Mouse (Mus musculus): ENCODE measurements around the gene Msmb. TPM values are rescaled to one million over a fixed set of nuclear protein-coding genes. Genes with fewer than 3 reads are reported as not detected.
"Not testable (repeated sequence)": the region's sequence is repeated elsewhere in the genome, so short reads cannot be mapped to it uniquely, and the experiment has no call there.

Gene Msmb
- not detected for total RNA-seq (2021)
- long read RNA-seq, experiment 1 = 0 reads
- long read RNA-seq, experiment 2 = 0 reads

GRCm38 (mm10) chr14:32141723-32142122 lies at the start of gene Msmb:
Msmb (plus strand) TSS chr14:32142023.
- DNase-seq (ENCODE audit: low spot score in 2 of 2) = no peak
- intact Hi-C loops (cut with DNase I) = no loop called here

GRCm38 (mm10) chr14:32093018-32093417 lies 48.8 kb upstream of the Msmb start:
- intact Hi-C loops (cut with DNase I) = no loop called here
- no peak for DNase-seq (ENCODE audit: low spot score in 2 of 2)

GRCm38 (mm10) chr14:32093500-32094117 lies 48.2 kb upstream of the Msmb start:
- intact Hi-C loops (cut with DNase I) = no loop called here
- DNase-seq (ENCODE audit: low spot score in 2 of 2) = no peak

GRCm38 (mm10) chr14:32095646-32096045 lies 46.2 kb upstream of the Msmb start:
- DNase-seq (ENCODE audit: low spot score in 2 of 2) = no peak
- intact Hi-C loops (cut with DNase I) = no loop called here

- DNase-seq (ENCODE audit: low spot score in 2 of 2) = no peak
- intact Hi-C loops (cut with DNase I) = no loop called here
Observed at GRCm38 (mm10) chr14:32096740-32097139, 45.1 kb upstream of the Msmb start.

GRCm38 (mm10) chr14:32097691-32098090 lies 44.1 kb upstream of the Msmb start:
- intact Hi-C loops (cut with DNase I) = no loop called here
- DNase-seq (ENCODE audit: low spot score in 2 of 2) = no peak

- intact Hi-C loops (cut with DNase I) = no loop called here
Observed at GRCm38 (mm10) chr14:32098951-32099350, 42.9 kb upstream of the Msmb start.

GRCm38 (mm10) chr14:32103556-32103955 lies 38.3 kb upstream of the Msmb start:
- DNase-seq (ENCODE audit: low spot score in 2 of 2) = no peak
- intact Hi-C loops (cut with DNase I) = no loop called here

More at GRCm38 (mm10) chr14:32098951-32099350, 42.9 kb upstream of the Msmb start:
- DNase-seq (ENCODE audit: low spot score in 2 of 2) = no peak

- no peak for DNase-seq (ENCODE audit: low spot score in 2 of 2)
- intact Hi-C loops (cut with DNase I) = no loop called here
Observed at GRCm38 (mm10) chr14:32105663-32106062, 36.2 kb upstream of the Msmb start.

GRCm38 (mm10) chr14:32106911-32107310 lies 34.9 kb upstream of the Msmb start:
- DNase-seq (ENCODE audit: low spot score in 2 of 2) = no peak
- intact Hi-C loops (cut with DNase I) = no loop called here

GRCm38 (mm10) chr14:32112124-32112523 lies 29.7 kb upstream of the Msmb start:
- intact Hi-C loops (cut with DNase I); DNase-seq (ENCODE audit: low spot score in 2 of 2): not testable (repeated sequence)

- intact Hi-C loops (cut with DNase I) = no loop called here
- no peak for DNase-seq (ENCODE audit: low spot score in 2 of 2)
Observed at GRCm38 (mm10) chr14:32120940-32121919, 20.6 kb upstream of the Msmb start.

- intact Hi-C loops (cut with DNase I) = no loop called here
- DNase-seq (ENCODE audit: low spot score in 2 of 2) = no peak
Observed at GRCm38 (mm10) chr14:32121920-32122315, 19.9 kb upstream of the Msmb start.

GRCm38 (mm10) chr14:32124261-32124660 lies 17.6 kb upstream of the Msmb start:
- DNase-seq (ENCODE audit: low spot score in 2 of 2) = no peak
- intact Hi-C loops (cut with DNase I) = no loop called here

GRCm38 (mm10) chr14:32125256-32125655 lies 16.6 kb upstream of the Msmb start:
- intact Hi-C loops (cut with DNase I); DNase-seq (ENCODE audit: low spot score in 2 of 2): not testable (repeated sequence)

- intact Hi-C loops (cut with DNase I) = no loop called here
Observed at GRCm38 (mm10) chr14:32128409-32128808, 13.4 kb upstream of the Msmb start.

GRCm38 (mm10) chr14:32131836-32132235 lies 10.0 kb upstream of the Msmb start:
- no peak for DNase-seq (ENCODE audit: low spot score in 2 of 2)
- intact Hi-C loops (cut with DNase I) = no loop called here

More at GRCm38 (mm10) chr14:32128409-32128808, 13.4 kb upstream of the Msmb start:
- DNase-seq (ENCODE audit: low spot score in 2 of 2) = no peak

- intact Hi-C loops (cut with DNase I) = no loop called here
- no peak for DNase-seq (ENCODE audit: low spot score in 2 of 2)
Observed at GRCm38 (mm10) chr14:32134293-32134692, 7.5 kb upstream of the Msmb start.

GRCm38 (mm10) chr14:32136467-32136866 lies 5.4 kb upstream of the Msmb start:
- intact Hi-C loops (cut with DNase I); DNase-seq (ENCODE audit: low spot score in 2 of 2): not testable (repeated sequence)

- intact Hi-C loops (cut with DNase I) = no loop called here
- DNase-seq (ENCODE audit: low spot score in 2 of 2) = no peak
Observed at GRCm38 (mm10) chr14:32140359-32140965, 1.4 kb upstream of the Msmb start.

Data from left cerebral cortex, postnatal 14 days (tissue).